Mouse (Mus musculus) hindbrain, embryonic 13.5 days (tissue): Measurements from ENCODE around the gene Prpf4b. TPM values are rescaled to one million over a fixed set of nuclear protein-coding genes. Genes with fewer than 3 reads are reported as not detected.
"Not testable (repeated sequence)": the region's sequence is repeated elsewhere in the genome, so short reads cannot be mapped to it uniquely, and the experiment has no call there.

Experiments used
- ATAC-seq: fragments of 200-750 bp; cut with Nextera tagmentation; 2 replicates; pipeline ENCODE4 v1.8.0; 2017; ENCODE audit warnings: moderate TSS enrichment; ENCODE audit not compliant: low FRiP score
- H3K27ac ChIP-seq: fragments of 300-500 bp; sonication (generic); 2 replicates; pipeline ENCODE4 v1.5.1; 2015; ENCODE audit warnings: inconsistent platforms, mild to moderate bottlenecking, moderate library complexity
- H3K27me3 ChIP-seq: fragments of 300-500 bp; sonication (generic); 2 replicates; pipeline ENCODE4 v1.6.1; 2015; ENCODE audit warnings: mild to moderate bottlenecking, inconsistent platforms
- H3K36me3 ChIP-seq: fragments of 300-500 bp; sonication (generic); 2 replicates; pipeline ENCODE4 v1.6.1; 2015; ENCODE audit warnings: mild to moderate bottlenecking, inconsistent platforms
- H3K4me1 ChIP-seq: fragments of 300-500 bp; sonication (generic); replicated peaks from 2 replicates; pipeline ENCODE4 v1.6.1; 2015; ENCODE audit warnings: inconsistent platforms
- H3K4me2 ChIP-seq: fragments of 300-500 bp; sonication (generic); 2 replicates; pipeline ENCODE4 v1.6.1; 2015; ENCODE audit warnings: inconsistent platforms, mild to moderate bottlenecking, moderate library complexity
- H3K4me3 ChIP-seq: fragments of 300-500 bp; sonication (generic); 2 replicates; pipeline ENCODE4 v1.5.1; 2015; ENCODE audit warnings: mild to moderate bottlenecking, inconsistent platforms
- H3K9ac ChIP-seq: fragments of 300-500 bp; sonication (generic); 2 replicates; pipeline ENCODE4 v1.6.1; 2015; ENCODE audit warnings: mild to moderate bottlenecking, inconsistent platforms
- H3K9me3 ChIP-seq: fragments of 300-500 bp; sonication (generic); 2 replicates; pipeline ENCODE4 v1.6.1; 2016; ENCODE audit warnings: inconsistent platforms
- WGBS: fragments of 180-500 bp; shearing (Covaris S2); methylation state at CpG from one replicate; pipeline ENCODE4 v1.1.7; 2015; 5-methylcytosine and 5-hydroxymethylcytosine counted together
- polyA plus RNA-seq: library from polyadenylated mRNA; unstranded; fragments of >200 nt; fragmentation: Nextera tagmentation; extraction: Ambion mirVana; gene quantifications from 2 replicates; pipeline ENCODE4 v1.2.1, GENCODE M21; 2015

The Prpf4b gene
- polyA plus RNA-seq, 1 experiment from 2014 or later = 82.1 TPM

DNA sequence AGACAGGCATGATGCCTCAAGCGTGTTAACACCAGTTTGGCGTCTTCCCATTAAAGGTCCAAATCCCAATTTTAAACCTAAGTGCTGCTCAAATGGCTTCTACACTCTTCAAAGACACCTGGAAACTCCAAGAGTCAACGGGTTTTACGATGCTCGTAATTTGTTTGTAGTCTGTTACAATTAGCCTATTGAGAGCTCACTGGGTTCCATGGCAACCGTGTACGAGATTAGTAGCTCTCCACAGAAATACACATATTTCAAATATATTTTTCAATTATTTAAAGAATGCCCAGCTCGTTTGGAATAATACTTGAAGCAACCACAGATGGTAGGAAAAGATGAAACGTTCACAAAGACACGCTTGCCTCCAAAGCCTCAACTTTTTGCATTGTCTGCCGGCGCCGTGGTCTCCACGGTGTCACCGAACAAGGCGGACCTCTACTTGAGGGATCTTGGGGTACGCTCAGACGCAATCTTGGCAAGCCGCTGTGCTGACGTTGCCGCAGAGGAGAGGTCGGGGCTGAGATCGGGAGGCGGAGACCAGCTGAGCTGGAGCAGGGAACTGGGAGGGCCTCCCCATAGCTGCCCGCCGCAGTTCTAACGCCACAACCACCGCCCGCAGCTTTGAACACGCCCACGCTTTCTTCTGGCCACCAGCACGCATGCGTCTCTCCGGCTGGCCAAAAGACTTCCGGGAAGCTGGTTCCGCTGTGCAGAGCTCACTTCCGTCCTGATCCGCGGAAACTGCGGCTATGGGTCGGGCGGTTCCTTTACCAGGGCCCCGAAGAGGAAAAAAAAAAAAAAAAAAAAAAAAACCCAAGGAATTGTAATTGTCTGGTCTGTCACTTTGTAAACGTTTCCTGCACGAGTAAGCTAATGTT, 1.1 kb upstream of the Prpf4b start:
- peak overlapping the region; percentile 98 for H3K27ac ChIP-seq
- ATAC-seq = peak; percentile 93
- H3K4me3 ChIP-seq = peak overlapping the region; percentile 97
- H3K4me1 ChIP-seq = peaks cover 29% of the 10 kb centered on the region
- no peaks in the 10 kb centered on the region for H3K9me3 ChIP-seq
- no peaks in the 10 kb centered on the region for H3K36me3 ChIP-seq
- H3K27me3 ChIP-seq = no peaks in the 10 kb centered on the region
- 3% methylated on average over 45 of the region's 45 CpGs for WGBS
- H3K9ac ChIP-seq = peak overlapping the region; percentile 92
- peak overlapping the region; percentile 81 for H3K4me2 ChIP-seq

GRCm38 (mm10) chr13:34874736-34875135, 366 bp upstream of the Prpf4b start:
- H3K36me3 ChIP-seq, H3K9me3 ChIP-seq, H3K27me3 ChIP-seq: not testable (repeated sequence)
- peak overlapping the region; percentile 81 for H3K4me2 ChIP-seq
- H3K4me1 ChIP-seq = peaks cover 31% of the 10 kb centered on the region
- H3K4me3 ChIP-seq = peak overlapping the region; percentile 97
- H3K27ac ChIP-seq = peak overlapping the region; percentile 98
- H3K9ac ChIP-seq = peak overlapping the region; percentile 92
- 20% methylated on average over 13 of the region's 13 CpGs for WGBS
- peak; percentile 53 for ATAC-seq

DNA sequence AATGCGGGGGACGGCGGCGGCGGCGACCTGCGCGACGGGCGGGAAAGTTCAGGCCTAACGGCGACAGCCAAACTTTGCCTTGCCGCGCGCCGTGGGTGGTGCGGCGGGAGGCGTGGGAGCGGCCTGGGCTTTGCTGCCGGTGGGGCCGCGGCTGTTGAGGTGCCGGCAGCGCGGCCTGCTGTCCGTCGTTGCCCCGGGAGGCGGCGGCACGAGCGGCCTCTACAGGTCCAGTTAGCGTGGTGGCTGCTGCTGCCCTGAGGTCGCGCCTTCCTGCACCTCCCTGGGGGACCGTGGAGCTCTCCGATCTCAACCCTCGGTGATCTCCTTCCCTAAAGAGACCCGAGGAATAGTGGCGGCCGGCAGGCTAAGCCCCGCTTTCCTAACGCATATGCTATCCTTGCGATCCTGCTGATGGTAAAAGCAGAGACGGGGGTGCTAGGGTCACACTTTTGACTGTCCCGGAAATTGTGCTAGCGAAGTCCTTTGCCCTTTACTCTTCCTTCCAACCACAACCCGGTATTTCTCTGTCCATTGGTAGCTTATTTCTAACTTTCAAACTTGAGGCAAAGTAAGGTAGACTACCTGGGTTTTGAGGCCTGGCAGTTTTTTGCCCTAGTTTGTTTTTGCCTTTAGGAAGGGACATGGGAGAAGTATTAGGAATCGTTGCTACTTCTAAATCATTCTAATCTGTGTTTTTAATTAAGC, 791 bp downstream of the Prpf4b start:
- Histone ChIP-seq H3K9ac (peak overlapping the region; percentile 92), H3K9me3 (no peaks in the 10 kb centered on the region), H3K4me2 (peak overlapping the region; percentile 81), H3K27me3 (no peaks in the 10 kb centered on the region), H3K4me3 (peak overlapping the region; percentile 97), H3K4me1 (peaks cover 31% of the 10 kb centered on the region), H3K27ac (peak overlapping the region; percentile 98), H3K36me3 (no peaks in the 10 kb centered on the region)
- peak; percentile 31 for ATAC-seq
- WGBS = under 1% methylated on average over 44 of the region's 50 CpGs

GRCm38 (mm10) chr13:34876481-34876880, 1.4 kb downstream of the Prpf4b start:
- Histone ChIP-seq H3K27ac (no peak overlapping the region), H3K4me2 (peak overlapping the region; percentile 81), H3K27me3 (no peaks in the 10 kb centered on the region), H3K36me3 (no peaks in the 10 kb centered on the region), H3K4me3 (peak overlapping the region; percentile 97), H3K9me3 (no peaks in the 10 kb centered on the region), H3K4me1 (peaks cover 31% of the 10 kb centered on the region), H3K9ac (peak overlapping the region; percentile 92)
- ATAC-seq = no peak
- WGBS = 8% methylated on average over 3 of the region's 3 CpGs

GRCm38 (mm10) chr13:34892871-34893270, 17.8 kb downstream of the Prpf4b start:
- Histone ChIP-seq H3K9me3 (no peaks in the 10 kb centered on the region), H3K9ac (no peak overlapping the region), H3K27me3 (no peaks in the 10 kb centered on the region), H3K4me2 (no peak overlapping the region), H3K27ac (no peak overlapping the region), H3K36me3 (peaks cover 85% of the 10 kb centered on the region), H3K4me1 (no peaks in the 10 kb centered on the region), H3K4me3 (no peak overlapping the region)
- 83% methylated on average over 1 of the region's 1 CpGs for WGBS
- ATAC-seq = no peak

DNA sequence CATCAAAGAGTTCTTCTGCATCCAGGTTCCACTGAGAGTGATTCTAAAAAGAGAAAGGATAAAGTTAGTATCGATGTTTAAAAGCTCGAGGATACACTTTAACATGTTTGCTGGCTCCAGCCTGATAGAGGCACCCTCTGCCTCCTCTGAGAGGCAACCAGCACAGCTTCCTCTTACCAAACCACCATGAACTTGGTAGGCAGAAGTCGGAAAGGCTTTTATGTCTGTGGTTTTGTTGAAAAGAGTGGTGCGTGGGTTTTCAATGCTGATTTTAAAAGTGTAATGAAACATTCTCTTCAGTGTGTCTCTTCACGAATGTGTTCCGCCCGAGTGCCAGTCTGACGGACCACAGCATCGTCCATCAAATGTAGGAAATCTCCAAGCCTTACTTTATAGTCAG, 39.5 kb downstream of the Prpf4b start:
- WGBS = 88% methylated on average over 9 of the region's 9 CpGs
- Histone ChIP-seq H3K4me2 (no peak overlapping the region), H3K36me3 (no peaks in the 10 kb centered on the region), H3K27ac (no peak overlapping the region), H3K4me1 (0 out of 2 replicates have a peak, but pooled peaks cover 7% of the 10 kb centered on the region), H3K9ac (no peak overlapping the region), H3K9me3 (no peaks in the 10 kb centered on the region), H3K27me3 (no peaks in the 10 kb centered on the region), H3K4me3 (no peak overlapping the region)
- ATAC-seq = no peak

- Histone ChIP-seq H3K9ac (peak overlapping the region; percentile 58), H3K36me3 (no peaks in the 10 kb centered on the region), H3K27ac (no peak overlapping the region), H3K4me3 (peak overlapping the region; percentile 30), H3K4me1 (0 out of 2 replicates have a peak, but pooled peaks cover 7% of the 10 kb centered on the region), H3K9me3 (no peaks in the 10 kb centered on the region), H3K27me3 (no peaks in the 10 kb centered on the region), H3K4me2 (peak overlapping the region; percentile 52)
- peak; percentile 52; the same call in 1 of the 2 replicates for ATAC-seq
- WGBS = 43% methylated on average over 32 of the region's 37 CpGs
Measured at GRCm38 (mm10) chr13:34916520-34917167, 41.5 kb downstream of the Prpf4b start.

GRCm38 (mm10) chr13:34924210-34924609, 49.1 kb downstream of the Prpf4b start, which contains the start of the genes Fam217a and 4933417A18Rik:
Gene Fam217a (minus strand): TSS chr13:34924310.
Gene 4933417A18Rik (plus strand): TSS chr13:34924409.
- Histone ChIP-seq H3K9me3 (no peaks in the 10 kb centered on the region), H3K4me3 (no peak within 1 kb of the TSS), H3K27me3 (no peaks in the 10 kb centered on the region), H3K4me2 (no peak within 1 kb of the TSS), H3K9ac (no peak within 1 kb of the TSS), H3K4me1 (no peaks in the 10 kb centered on the region), H3K36me3 (no peaks in the 10 kb centered on the region), H3K27ac (no peak within 1 kb of the TSS)
- no peak for ATAC-seq
- WGBS = 81% methylated on average over 4 of the region's 4 CpGs

GRCm38 (mm10) chr13:34934931-34935644, 60.0 kb downstream of the Prpf4b start:
- no peak overlapping the region for H3K4me3 ChIP-seq
- no peak for ATAC-seq
- no peak overlapping the region for H3K9ac ChIP-seq
- no peak overlapping the region for H3K27ac ChIP-seq
- no peaks in the 10 kb centered on the region for H3K27me3 ChIP-seq
- no peaks in the 10 kb centered on the region for H3K36me3 ChIP-seq
- H3K4me2 ChIP-seq = no peak overlapping the region
- no peaks in the 10 kb centered on the region for H3K9me3 ChIP-seq
- WGBS = 74% methylated on average over 10 of the region's 10 CpGs
- H3K4me1 ChIP-seq = no peaks in the 10 kb centered on the region

GRCm38 (mm10) chr13:34942370-34942769, 67.3 kb downstream of the Prpf4b start:
- Histone ChIP-seq H3K4me3 (no peak overlapping the region), H3K9me3 (no peaks in the 10 kb centered on the region), H3K36me3 (no peaks in the 10 kb centered on the region), H3K27ac (no peak overlapping the region), H3K27me3 (no peaks in the 10 kb centered on the region), H3K4me2 (no peak overlapping the region), H3K4me1 (no peaks in the 10 kb centered on the region), H3K9ac (no peak overlapping the region)
- ATAC-seq = no peak

- not testable (repeated sequence) for H3K27ac ChIP-seq, H3K36me3 ChIP-seq, H3K4me1 ChIP-seq, H3K9me3 ChIP-seq, H3K4me3 ChIP-seq, H3K4me2 ChIP-seq, H3K27me3 ChIP-seq, H3K9ac ChIP-seq, ATAC-seq
- WGBS = 94% methylated on average over 2 of the region's 2 CpGs
Measured at GRCm38 (mm10) chr13:34951437-34951836, 76.3 kb downstream of the Prpf4b start.
